Mouse (Mus musculus): Measurements from ENCODE around the gene Atp13a3. TPM values are rescaled to one million over a fixed set of nuclear protein-coding genes. Genes with fewer than 3 reads are reported as not detected.
"Not testable (repeated sequence)": the region's sequence is repeated elsewhere in the genome, so short reads cannot be mapped to it uniquely, and the experiment has no call there.

The Atp13a3 gene
- polyA plus RNA-seq, 2 experiments from 2014 or later, result 8.3 to 12.4 TPM

DNA sequence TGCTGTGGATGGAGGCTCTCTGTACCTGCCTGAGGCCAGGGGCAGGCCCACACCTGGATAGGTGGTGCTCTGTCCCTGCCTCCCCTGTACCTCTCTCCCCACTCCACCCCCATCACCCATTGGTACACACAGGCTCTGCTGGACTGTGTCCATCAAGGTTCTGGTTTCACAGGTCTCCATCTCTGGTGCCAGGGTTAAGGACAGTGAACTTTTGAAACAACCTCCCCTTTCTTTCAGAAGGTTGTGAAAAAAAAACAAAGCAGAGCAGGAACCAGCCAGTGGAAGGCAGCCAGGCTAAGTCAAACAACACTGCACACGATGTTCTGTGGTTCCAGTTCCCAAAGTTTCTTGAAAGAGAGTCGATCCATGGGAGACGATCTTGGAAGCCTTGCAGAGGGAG is 6.9 kb upstream of the Atp13a3 start:
- ATAC-seq, result no peak

DNA sequence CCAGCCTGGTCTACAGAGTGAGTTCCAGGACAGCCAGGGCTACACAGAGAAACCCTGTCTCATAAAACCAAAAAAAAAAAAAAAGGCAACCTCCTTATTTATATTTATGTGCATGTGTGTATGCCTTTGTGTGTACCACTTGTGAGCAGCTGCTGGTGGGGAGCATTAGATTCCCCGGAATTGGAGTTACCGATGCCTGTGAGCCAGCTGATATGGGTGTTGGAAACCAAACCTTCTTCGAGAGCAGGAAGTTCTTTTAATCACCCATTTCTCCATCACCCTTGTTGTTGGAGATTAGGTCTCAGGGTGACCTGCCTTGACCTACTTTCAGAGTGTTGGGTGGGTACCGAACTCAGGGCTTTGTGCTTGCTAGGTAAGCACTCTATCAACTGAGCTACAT is 5.1 kb upstream of the Atp13a3 start:
- no peak for ATAC-seq

DNA sequence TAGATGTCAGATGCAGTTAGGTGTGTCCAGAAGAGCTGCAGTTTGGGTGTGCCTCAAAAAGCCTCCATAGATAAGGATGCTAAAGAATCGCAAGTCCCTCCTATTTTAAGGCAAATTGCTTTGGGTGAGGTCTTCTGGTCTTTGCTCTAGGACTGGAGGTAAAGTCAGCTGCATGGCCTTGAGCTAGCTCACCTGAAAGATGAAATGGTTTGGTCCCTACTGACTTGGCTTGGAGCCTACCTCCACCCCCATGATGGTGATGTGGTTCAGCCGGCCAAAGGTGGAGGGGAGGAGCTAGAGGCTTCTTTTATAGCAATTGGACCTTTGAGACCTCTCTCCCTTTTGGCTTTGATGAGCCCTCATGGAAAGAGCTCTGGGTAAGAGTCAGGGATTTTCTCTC is 1.7 kb upstream of the Atp13a3 start:
- ATAC-seq, result no peak

DNA sequence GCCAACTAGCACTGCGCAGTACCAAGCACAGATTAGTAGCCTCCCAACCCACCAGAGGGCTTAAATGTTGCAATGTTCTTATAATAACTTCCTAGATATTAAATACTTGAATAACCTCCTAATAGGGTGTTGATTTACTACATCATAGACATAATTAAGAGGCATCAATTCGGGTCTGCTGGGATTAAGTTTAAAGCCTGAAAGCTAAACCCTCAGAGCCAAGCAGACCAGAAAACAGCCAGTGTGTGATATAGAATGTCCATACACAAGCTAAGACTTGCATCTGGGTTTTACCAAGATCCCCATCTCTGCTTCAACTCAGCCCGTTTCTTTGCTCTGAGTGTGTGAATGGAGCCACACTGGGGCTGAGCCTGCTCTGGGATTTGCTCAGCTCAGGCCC is 2.2 kb downstream of the Atp13a3 start:
- ATAC-seq, result no peak

DNA sequence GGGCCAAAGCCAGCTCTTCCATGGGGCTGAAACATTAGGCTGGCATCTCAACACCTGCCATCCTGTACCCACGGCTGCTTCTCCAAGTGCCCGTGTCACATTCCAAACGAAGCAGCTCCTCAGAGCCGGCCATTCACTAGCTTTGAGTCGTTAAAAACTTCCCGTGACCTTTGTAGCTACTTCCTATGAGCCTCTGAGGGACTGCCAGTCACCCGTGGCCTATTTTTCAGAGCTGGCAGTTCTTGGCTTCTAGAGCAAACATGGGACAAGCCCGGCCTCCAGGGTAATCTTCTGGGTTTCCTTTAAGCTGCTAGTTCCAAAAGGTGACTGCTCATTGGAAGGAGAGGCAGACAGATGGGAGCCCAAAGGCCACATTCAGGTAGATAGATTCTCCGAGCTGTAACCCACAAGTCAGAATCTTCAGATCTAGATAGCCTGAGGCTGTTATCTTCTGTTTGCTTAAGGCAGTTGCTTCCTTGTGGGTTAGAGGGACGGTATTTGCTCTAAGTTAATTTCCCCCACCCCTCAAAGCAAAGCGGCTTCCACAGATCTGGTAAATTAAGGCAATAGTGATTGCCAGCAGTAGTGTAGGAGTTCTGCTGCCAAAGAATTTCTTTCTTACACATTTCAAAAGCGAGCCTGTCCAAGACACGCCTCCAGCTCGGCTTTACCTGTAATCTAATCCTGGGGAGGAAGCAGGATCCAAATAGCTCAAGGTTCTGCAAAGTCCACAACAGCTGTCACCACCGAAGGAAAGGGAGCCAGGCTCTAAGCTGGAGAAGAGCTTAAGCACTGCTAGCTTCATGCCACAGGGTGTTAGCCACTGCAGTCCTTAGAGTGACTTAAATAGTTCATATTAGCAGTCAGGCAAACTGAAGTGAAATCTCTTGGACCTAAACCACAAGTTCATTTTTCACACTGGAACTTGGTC is 8.4 kb downstream of the Atp13a3 start:
- ATAC-seq, result no peak

DNA sequence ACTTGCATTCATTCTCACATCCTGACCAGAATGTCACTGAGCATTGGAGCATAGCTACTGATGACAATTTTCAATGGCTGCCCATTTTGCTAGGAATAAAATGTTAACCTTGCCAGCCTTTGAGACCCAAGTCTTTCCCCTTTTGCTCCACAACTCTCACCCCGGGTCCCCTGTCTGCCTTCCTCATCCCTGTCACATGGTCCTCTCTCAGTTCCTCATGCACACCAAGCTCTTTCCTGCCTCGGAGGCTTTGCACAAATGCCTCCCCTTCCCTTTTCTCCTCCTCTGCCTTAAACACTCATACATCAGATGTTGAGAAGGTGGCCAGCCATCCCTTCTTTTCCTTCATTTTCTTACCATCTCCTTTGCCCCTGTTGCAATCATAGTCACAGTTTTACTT is 10.6 kb downstream of the Atp13a3 start:
- no peak for ATAC-seq

DNA sequence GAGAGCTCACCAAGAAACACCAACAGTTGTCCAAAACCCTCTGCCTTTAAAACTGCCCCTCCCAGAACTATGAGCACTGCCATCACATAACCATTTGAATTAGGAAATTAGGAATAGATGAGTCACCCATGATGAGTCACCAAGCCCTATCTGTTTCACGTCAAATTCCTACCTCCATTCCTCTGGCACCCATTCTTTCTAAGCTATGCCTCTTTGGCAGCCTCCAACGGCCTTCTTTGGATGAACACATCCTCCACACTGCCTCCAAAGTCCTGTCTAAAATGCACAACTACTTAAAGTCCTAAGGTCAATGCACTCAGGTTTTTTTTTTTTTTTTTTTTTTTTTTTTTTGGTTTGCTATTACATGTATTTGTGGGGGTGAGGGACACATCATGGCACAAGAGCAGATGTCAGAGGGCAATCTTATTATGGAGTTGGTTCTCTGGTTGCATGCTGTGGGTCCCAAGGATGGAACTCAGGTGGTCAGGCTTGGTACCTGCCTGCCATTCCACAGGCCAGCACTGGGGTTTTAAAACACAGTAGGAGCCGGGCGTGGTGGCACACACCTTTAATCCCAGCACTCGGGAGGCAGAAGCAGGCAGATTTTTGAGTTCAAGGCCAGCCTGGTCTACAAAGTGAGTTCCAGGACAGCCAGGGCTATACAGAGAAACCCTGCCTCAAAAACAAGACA is 15.0 kb downstream of the Atp13a3 start:
- no peak for ATAC-seq

DNA sequence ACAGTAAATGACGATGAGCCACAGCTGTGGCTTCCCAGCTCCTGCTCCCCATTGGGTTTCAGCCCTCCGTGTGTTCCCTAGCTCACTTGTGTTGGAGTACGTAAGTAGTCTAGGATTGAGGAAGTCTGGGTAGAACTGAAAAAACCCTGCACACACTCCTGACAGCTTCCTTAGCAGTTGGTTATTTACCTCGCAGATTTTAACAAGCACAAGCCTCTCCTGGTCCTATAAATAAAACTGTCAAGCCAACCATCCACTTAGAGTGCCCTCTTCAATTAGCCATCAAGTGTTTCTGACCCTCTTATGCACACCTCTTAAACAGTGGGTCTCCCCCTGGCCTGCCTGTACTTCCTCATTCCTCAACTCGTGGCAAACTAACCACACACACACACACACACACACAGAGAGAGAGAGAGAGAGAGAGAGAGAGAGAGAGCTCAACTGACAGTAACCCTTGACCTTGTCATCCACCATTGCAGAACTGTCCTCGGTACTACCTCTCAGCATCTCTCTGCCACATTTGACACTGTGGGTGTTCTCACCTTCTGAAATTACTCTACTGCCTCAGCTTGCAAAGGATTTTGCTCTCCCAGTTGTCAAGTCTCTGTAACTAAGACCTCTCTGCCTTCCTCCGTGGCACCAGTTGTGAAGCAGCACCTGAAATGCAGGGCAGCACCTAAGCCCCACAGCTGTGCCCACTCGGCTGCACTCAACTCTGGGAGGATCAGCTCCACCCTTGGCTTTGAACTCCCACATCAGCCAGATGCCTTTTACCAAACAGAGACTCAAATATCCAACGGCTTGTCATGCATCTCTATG is 15.7 kb downstream of the Atp13a3 start:
- no peak for ATAC-seq

DNA sequence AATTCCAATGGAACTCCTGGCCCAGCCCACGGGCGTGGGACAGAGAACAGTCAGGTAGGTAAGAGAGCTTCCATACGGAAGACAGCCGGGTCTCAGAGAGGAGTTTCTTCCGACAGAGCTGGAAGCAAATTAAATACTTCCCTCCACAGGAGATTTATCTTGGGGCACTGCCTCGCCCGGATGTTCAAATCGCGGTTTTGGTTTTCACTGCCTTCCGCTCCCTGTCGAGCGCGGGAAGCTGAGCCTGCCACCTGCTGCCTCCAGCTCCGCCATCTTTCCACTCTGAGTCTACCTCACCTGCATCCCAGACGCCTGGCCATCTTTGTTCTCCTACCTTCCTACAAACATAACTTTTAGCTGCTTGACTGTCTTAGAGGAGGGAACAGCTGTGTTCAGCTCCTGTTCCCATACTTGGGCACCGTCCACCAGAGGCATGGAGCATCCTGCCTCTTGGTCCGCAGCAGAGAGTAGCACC is 16.5 kb downstream of the Atp13a3 start:
- ATAC-seq, result peak; percentile 76

DNA sequence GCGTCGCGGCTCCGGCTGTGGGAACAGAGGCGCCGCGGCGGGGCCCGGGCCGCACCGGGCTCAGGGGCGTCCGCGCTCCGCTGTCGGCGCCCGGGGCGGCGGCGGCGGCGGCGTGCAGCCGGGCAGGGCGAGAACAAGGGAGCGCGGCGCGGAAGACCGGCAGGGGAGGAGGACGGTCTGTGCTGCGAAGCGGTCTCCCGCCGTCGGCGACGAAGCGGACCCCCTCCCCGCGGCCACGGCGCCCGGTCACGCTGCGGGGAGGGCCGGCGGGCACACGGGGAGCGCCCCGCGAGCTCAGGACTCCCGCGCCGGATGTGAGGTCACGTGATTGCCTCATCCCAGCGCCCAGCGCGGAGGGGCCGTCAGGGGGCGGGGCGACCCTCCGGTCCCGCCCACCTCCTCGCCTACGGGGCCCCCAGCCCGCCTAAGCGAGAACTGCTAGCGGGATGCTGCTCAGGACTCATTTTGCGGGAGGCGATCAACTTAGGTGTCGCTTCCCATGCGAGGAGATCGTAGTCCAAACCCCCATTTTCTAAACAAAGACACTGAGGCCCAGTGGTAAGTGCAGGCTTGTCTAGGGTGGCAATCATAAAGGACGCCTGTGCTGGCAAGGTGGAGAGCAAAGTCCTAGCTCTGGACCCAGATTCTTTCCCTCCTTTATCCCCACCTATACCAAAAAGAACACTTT is 17.1 kb downstream of the Atp13a3 start:
- peak; percentile 73 for ATAC-seq

DNA sequence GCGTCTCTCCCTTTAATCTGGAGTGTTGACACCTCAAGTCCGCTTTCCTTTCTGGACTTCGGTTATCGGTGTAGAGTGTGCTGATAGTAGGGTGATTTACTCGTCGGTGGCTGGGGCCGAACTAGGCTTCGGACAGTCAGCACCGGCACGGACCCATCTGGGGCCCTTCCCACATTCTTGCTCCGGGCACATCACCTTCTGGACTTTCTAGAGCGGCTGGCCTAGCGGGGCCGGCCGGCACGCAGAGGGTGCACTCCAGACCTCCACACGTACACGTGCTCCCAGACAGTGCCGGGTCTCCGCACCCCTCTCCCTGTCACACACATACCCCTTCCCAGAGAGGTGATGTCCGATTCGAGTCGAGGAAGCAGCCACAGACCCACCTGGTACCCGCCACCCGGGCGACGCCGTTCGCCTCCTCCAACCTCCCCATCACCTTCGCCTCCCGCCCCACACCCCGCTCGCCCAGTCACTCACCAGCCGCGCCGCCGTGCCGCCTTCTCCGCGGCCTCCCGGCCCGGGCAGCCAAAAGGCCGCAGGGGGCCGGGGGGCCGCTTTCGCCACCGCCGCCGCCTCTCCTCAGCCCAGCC is 17.8 kb downstream of the Atp13a3 start:
- no peak for ATAC-seq

DNA sequence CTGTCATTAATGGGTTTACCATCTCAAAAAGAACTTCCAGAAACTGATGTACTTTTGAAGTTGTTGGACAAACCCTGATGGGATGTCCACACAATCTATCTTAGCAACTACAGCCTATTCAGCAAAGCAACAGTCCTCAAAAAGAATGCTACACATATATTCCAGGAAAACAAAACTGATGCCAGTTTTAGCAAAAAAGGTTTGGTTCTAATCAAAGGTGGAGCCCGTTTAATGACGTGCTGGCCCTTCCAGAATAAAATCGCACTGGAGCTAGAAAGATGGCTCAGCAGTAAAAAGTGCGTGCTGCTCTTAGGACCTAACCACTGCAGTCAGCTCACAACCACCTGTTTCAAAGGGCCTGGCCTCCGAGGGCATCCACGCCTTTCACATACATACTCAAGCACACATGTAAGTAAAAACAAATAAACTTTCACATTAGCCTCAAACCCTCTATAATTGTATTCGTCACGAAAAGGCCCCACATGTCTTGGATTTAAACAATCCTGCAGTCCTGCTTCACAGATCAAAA is 18.8 kb downstream of the Atp13a3 start:
- no peak for ATAC-seq

DNA sequence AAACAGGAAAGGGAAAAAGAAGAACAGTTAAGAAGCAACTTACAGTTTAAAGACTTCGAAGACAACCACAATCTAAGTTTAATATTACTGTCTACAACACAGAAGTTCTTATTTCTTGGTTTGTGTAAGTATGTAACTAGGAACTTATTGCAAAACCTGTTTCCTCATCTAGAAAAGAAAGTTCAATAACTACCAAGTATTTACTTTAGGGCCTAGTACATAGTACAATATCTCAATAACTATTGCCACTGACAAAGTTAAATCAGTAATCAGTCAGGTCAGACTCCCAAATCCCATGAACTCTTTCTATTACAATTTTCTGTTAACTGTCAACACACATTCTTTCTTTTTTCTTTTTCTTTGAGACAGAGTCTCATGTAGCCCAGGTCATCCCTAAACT is 20.2 kb downstream of the Atp13a3 start:
- ATAC-seq, result no peak

DNA sequence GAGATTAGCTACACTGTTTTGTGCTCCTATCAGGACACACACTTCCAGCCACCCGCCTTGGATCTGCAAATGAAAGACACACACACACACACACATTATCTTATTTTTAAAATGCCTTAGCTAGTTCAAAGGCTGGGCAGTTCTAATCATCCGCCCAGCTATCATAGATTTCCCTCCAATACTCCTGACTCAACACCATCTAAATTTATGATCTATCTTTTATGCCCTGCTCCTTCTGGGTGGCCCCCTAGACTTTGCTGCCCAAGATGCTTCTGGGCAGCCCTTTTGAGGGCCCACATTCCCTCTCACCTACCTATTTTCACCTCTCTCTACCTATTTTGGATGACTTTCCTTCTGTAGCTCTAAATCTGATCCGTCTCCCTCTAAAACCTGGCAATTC is 29.5 kb downstream of the Atp13a3 start:
- no peak for ATAC-seq

DNA sequence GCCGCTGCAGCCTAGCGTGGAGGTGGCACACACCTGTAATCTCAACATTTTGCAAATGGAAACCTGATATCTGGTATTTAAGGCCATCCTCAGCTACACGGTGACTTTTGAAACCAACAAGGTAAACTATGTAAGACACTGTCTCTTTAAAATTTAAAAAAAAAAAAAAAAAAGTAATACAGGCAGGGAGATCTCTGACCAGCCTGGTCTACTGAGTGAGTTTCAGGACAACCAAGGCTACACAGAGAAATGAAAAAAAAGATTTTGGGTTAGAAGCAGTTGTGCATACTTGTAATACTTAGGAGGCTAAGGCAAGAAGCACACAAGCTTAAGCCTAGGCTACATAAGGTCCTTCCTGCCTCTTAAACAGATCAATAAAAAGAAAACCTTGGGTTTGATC is 30.8 kb downstream of the Atp13a3 start:
- ATAC-seq, result no peak

DNA sequence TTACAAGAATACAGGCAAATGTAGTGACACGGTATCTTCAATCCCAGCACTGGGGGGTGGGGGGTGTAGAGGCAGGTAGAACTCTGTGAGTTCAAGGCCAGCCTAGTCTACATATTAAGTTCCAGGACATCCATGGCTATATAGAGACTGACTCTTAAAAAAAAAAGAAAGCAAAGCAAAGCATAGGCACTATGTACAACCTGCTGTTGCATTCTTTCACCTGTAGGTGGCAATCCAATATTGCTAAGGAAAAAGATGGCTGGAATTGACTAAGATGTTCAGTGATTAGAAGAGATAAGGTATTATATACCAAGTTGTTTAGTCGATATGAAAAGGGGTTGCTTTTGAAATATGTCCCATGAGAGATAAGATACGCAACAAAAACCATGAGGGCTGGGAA is 31.5 kb downstream of the Atp13a3 start:
- ATAC-seq, result peak; percentile 87

DNA sequence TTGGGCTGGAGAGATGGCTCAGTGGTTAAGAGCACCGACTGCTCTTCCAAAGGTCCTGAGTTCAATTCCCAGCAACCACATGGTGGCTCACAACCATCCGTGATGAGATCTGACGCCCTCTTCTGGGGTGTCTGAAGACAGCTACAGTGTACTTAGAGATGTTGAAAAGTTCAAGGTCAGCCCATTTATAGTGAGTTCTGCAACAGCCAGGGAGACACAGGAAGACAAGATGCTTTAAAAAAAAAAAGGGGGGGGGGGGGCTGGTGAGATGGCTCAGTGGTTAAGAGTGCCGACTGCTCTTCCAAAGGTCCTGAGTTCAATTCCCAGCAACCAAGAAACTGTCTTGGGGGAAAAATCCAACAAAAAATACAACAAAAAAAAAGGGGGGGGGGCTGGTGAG is 32.5 kb downstream of the Atp13a3 start:
- not testable (repeated sequence) for ATAC-seq

DNA sequence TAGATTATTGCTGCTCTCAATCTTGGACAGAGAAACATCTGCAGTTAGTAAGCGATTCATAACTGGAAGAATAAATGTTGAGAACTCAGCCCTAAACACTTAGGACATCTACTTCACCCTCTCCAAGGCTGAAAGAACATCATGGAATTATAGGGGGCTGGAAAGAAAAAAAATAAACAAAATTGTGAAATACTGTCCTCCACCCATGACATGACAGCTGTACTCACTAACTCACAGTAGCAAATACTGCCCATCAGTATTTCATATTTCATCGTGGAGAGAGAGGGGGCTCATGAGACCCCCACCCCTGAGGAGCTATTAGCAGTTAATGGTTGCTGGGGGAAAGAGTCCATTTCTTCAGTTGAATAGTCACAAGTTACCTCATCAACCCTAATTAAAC is 38.4 kb downstream of the Atp13a3 start:
- ATAC-seq, result no peak

DNA sequence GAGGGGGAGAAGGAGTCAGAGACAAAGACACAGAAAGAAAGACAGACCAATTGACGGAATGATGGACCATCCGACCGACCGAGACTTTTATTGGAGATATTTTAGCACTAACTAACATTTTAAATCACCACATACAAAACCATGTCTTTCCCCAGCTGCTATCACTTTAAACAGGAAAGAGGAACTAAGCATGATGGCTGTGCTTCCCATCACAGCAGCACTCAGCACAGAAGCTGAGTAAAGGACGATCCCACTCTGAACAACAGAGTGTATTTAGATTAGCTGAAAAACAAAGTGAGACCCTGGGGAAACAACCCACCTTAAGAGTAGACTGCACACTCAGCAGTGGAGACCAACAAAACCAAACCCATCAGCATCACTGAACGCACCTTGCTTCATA is 41.2 kb downstream of the Atp13a3 start:
- no peak for ATAC-seq

DNA sequence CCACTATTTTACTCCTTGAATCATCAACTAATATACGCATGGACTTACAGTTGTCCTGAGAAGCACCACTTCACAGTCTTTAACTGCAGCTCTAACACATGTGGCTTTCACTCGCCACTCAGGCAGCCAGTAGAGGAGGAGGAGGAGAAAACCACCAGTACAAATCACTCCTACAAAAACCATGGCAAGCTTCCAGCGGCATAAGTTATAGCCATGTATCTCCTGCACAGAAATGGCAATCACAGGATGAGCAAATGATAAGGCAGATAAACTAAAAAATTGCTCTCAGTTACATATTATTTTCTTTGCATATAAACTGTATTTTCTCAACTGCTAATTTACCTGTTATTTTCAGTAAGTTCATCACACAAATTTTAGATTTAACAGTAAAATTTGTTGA is 43.2 kb downstream of the Atp13a3 start:
- ATAC-seq, result no peak

DNA sequence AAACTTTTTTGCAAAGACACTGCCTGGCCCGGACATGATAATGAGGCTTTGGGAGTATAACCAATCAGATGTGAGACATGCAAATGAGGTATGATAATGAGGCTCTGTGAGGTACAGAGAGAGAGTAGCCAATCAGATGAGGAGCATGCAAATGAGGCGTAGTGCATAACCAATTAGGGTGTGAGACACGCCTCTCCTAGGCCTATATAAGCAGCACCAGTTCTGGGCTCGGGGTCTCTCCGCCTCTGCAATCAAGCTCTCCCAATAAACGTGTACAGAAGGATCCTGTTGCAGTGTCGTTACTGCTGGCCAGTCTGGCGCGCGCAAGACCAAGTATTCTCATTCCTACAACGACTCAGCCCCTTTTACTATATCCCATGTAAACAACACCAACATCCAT is 52.3 kb downstream of the Atp13a3 start:
- not testable (repeated sequence) for ATAC-seq

DNA sequence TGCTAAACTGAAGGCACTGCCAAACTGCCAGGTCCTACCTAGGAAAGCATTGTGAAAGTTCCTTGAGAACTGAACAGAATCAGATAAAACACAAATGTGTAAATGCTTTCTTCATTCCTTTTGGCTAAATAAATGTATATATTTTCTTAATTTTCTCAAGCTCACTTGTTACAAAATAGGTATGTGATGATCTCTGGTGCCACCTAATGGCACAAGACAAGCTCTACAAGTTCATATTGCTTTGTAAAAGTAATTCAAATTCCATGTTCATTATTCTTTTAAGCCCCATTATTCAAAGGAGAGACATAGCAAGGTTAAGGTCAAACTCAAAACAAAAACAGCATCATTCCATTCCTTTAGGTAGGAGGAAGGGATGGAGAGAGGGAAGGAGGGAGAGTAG is 91.5 kb downstream of the Atp13a3 start:
- no peak for ATAC-seq
